In genomic region chr2:121294182-121294581, GRCm38 (mm10) we compare ENCODE assay signal across 7 mouse cellular contexts. TPM values are rescaled to one million over a fixed set of nuclear protein-coding genes. Genes with fewer than 3 reads are reported as not detected.
A peak's percentile ranks its signal among the peaks of the same experiment; 100 is the strongest.
DNase-seq lines count a peak whose midpoint lies in the region; ATAC-seq and TF ChIP-seq lines count a peak whose summit lies in the region.

No protein-coding gene starts in this region.

- peaks cover 67% of the 10 kb centered on the region for H3K4me1 ChIP-seq in embryonic facial prominence, embryonic 10.5 days
- peaks cover 42% of the 10 kb centered on the region for H3K4me1 ChIP-seq in heart, embryonic 16.5 days (ENCODE audit: control insufficient read depth, insufficient read depth, low read length)
- peaks cover 49% of the 10 kb centered on the region for H3K4me1 ChIP-seq in limb, embryonic 13.5 days
- peaks cover 64% of the 10 kb centered on the region for H3K4me1 ChIP-seq in neural tube, embryonic 13.5 days (replicated peaks)

- H3K27me3 ChIP-seq in C2C12 (ENCODE audit: control insufficient read depth, insufficient read depth, insufficient read length): no peaks in the 10 kb centered on the region
- peaks cover 97% of the 10 kb centered on the region for H3K27me3 ChIP-seq in embryonic facial prominence, embryonic 10.5 days (replicated peaks; ENCODE audit: low read depth, poor library complexity, severe bottlenecking)
- peaks cover 20% of the 10 kb centered on the region for H3K27me3 ChIP-seq in heart, embryonic 16.5 days (ENCODE audit: control insufficient read depth, insufficient read depth, low read length)
- peaks cover 83% of the 10 kb centered on the region for H3K27me3 ChIP-seq in limb, embryonic 13.5 days
- H3K27me3 ChIP-seq in neural tube, embryonic 13.5 days: 0 out of 2 replicates have a peak, but pooled peaks cover 11% of the 10 kb centered on the region

- H3K36me3 ChIP-seq in C2C12 (ENCODE audit: control insufficient read depth, insufficient read depth): peaks cover 10% of the 10 kb centered on the region
- H3K36me3 ChIP-seq in embryonic facial prominence, embryonic 10.5 days (replicated peaks): peaks cover under 1% of the 10 kb centered on the region; the same call in 1 of the 2 replicates
- H3K36me3 ChIP-seq in heart, embryonic 16.5 days (ENCODE audit: control insufficient read depth, insufficient read depth): no peaks in the 10 kb centered on the region
- H3K36me3 ChIP-seq in limb, embryonic 13.5 days: peaks cover 2% of the 10 kb centered on the region; the same call in 1 of the 2 replicates
- H3K36me3 ChIP-seq in neural tube, embryonic 13.5 days: peaks cover 7% of the 10 kb centered on the region

- H3ac ChIP-seq in C2C12 (ENCODE audit: control insufficient read depth, insufficient read length, low read depth): peak overlapping the region; percentile 68

- TF ChIP-seq CTCF in C2C12 (IDR thresholded peaks at IDR 0.05; ENCODE audit: control insufficient read depth, insufficient read depth, insufficient read length): no peak

- 22% methylated on average over 4 of the region's 4 CpGs for WGBS in embryonic facial prominence, embryonic 10.5 days
- 5% methylated on average over 4 of the region's 4 CpGs for WGBS in heart, embryonic 16.5 days
- 22% methylated on average over 4 of the region's 4 CpGs for WGBS in limb, embryonic 13.5 days
- 27% methylated on average over 4 of the region's 4 CpGs for WGBS in neural tube, embryonic 13.5 days

- peak overlapping the region; percentile 73 for H3K9ac ChIP-seq in heart, embryonic 16.5 days (ENCODE audit: low read length)
- no peak overlapping the region for H3K9ac ChIP-seq in limb, embryonic 13.5 days
- H3K9ac ChIP-seq in neural tube, embryonic 13.5 days: peak overlapping the region; percentile 81

- DNase-seq in ES-CJ7 (ENCODE audit: low read depth, low spot score): peak; percentile 88
- no peak for DNase-seq in embryonic facial prominence, embryonic 10.5 days (ENCODE audit: low spot score)
- DNase-seq in natural killer cell, adult 2 months (ENCODE audit: low spot score in 2 of 2): no peak

- H3K27ac ChIP-seq in embryonic facial prominence, embryonic 10.5 days (replicated peaks): peak overlapping the region; percentile 76
- peak overlapping the region; percentile 92 for H3K27ac ChIP-seq in heart, embryonic 16.5 days (ENCODE audit: low read length)
- no peak overlapping the region for H3K27ac ChIP-seq in limb, embryonic 13.5 days
- peak overlapping the region; percentile 89 for H3K27ac ChIP-seq in neural tube, embryonic 13.5 days (replicated peaks)

- peak; percentile 66 for ATAC-seq in heart, embryonic 16.5 days (replicated peaks; ENCODE audit: extremely low read depth, insufficient read depth, low FRiP score)
- no peak for ATAC-seq in limb, embryonic 13.5 days (ENCODE audit: low FRiP score, low read depth)
- no peak for ATAC-seq in neural tube, embryonic 13.5 days (ENCODE audit: low read depth)

- no peaks in the 10 kb centered on the region for H3K9me3 ChIP-seq in embryonic facial prominence, embryonic 10.5 days
- no peaks in the 10 kb centered on the region for H3K9me3 ChIP-seq in heart, embryonic 16.5 days (replicated peaks; ENCODE audit: control insufficient read depth, low read length)
- H3K9me3 ChIP-seq in limb, embryonic 13.5 days: no peaks in the 10 kb centered on the region
- H3K9me3 ChIP-seq in neural tube, embryonic 13.5 days: no peaks in the 10 kb centered on the region

- H3K79me3 ChIP-seq in C2C12 (ENCODE audit: low read depth): no peaks in the 10 kb centered on the region

- peak overlapping the region; percentile 46 for H3K4me3 ChIP-seq in C2C12 (ENCODE audit: insufficient read depth, poor library complexity, severe bottlenecking)
- peak overlapping the region; percentile 49 for H3K4me3 ChIP-seq in embryonic facial prominence, embryonic 10.5 days
- H3K4me3 ChIP-seq in heart, embryonic 16.5 days (ENCODE audit: low read length): peak overlapping the region; percentile 64
- peak overlapping the region; percentile 52 for H3K4me3 ChIP-seq in limb, embryonic 13.5 days
- H3K4me3 ChIP-seq in neural tube, embryonic 13.5 days: peak overlapping the region; percentile 65

- H3K79me2 ChIP-seq in C2C12 (ENCODE audit: control insufficient read depth, insufficient read depth): no peaks in the 10 kb centered on the region

- peak overlapping the region; percentile 74 for H3K4me2 ChIP-seq in heart, embryonic 16.5 days (ENCODE audit: low read depth, low read length)
- H3K4me2 ChIP-seq in limb, embryonic 13.5 days (replicated peaks): peak overlapping the region; percentile 79
- H3K4me2 ChIP-seq in neural tube, embryonic 13.5 days: peak overlapping the region; percentile 93

TF ChIP-seq in C2C12, 6 proteins besides CTCF, POLR2A, EP300 and RAD21:
- TF ChIP-seq USF1 (IDR thresholded peaks at IDR 0.05; ENCODE audit: low read depth) (no peak), MAX (IDR thresholded peaks at IDR 0.05) (no peak), MYOG (IDR thresholded peaks at IDR 0.05; ENCODE audit: control insufficient read depth, extremely low read depth, insufficient read length) (no peak), MYOD1 (IDR thresholded peaks at IDR 0.05; ENCODE audit: control insufficient read depth, insufficient read length, low read depth) (no peak), FOSL1 (IDR thresholded peaks at IDR 0.05; ENCODE audit: insufficient read depth, low read length, poor library complexity, severe bottlenecking) (no peak), CEBPB (IDR thresholded peaks at IDR 0.05; ENCODE audit: low read depth) (no peak)

RNA-seq across cellular contexts. Expression of gene Map1a, which starts 4.8 kb away (rescaled TPM):
- polyA plus RNA-seq in C2C12 (2012; fragmentation: generic; extraction: Trizol): 23.9 TPM
- 3.4 and 4.2 TPM in 2 replicates for polyA plus RNA-seq in embryonic facial prominence, embryonic 10.5 days (2016; fragmentation: Nextera tagmentation; extraction: Ambion mirVana)
- 3.7 and 4.0 TPM in 2 replicates for polyA plus RNA-seq in heart, embryonic 16.5 days (2015; fragmentation: Nextera tagmentation; extraction: Ambion mirVana)
- polyA plus RNA-seq in limb, embryonic 13.5 days (2015; fragmentation: Nextera tagmentation; extraction: Ambion mirVana): 3.1 and 4.5 TPM in 2 replicates
- polyA plus RNA-seq in neural tube, embryonic 13.5 days (2015; fragmentation: Nextera tagmentation; extraction: Ambion mirVana): 17.6 and 21.8 TPM in 2 replicates

RNA-seq across cellular contexts. Expression of gene Trp53bp1, which starts 23.0 kb away (rescaled TPM):
- 13.3 TPM for polyA plus RNA-seq in C2C12 (2012; fragmentation: generic; extraction: Trizol)
- 120 and 124 TPM in 2 replicates for polyA plus RNA-seq in embryonic facial prominence, embryonic 10.5 days (2016; fragmentation: Nextera tagmentation; extraction: Ambion mirVana)
- 34.5 and 42.4 TPM in 2 replicates for polyA plus RNA-seq in heart, embryonic 16.5 days (2015; fragmentation: Nextera tagmentation; extraction: Ambion mirVana)
- polyA plus RNA-seq in limb, embryonic 13.5 days (2015; fragmentation: Nextera tagmentation; extraction: Ambion mirVana): 89.9 and 99.6 TPM in 2 replicates
- 151 and 181 TPM in 2 replicates for polyA plus RNA-seq in neural tube, embryonic 13.5 days (2015; fragmentation: Nextera tagmentation; extraction: Ambion mirVana)
